Mouse (Mus musculus): ENCODE data around the gene Pex12.

- peak; percentile 57 for TF ChIP-seq CTCF (IDR thresholded peaks at IDR 0.05; ENCODE audit: low read depth)
- no peak for TF ChIP-seq EP300 (IDR thresholded peaks at IDR 0.05; ENCODE audit: low read depth)
Measured at GRCm38 (mm10) chr11:83327427-83327826, 25.0 kb upstream of the Pex12 start.
